Mouse (Mus musculus) effector memory CD4-positive, alpha-beta T cell, adult 5 months (primary cell): ENCODE data around the gene Tmem143. TPM values are rescaled to one million over a fixed set of nuclear protein-coding genes. Genes with fewer than 3 reads are reported as not detected.

Experiments
- polyA plus RNA-seq: library from polyadenylated mRNA; unstranded; fragments of 100-300 nt; shearing (Covaris generic); gene quantifications from one replicate; pipeline ENCODE4 v1.2.1, GENCODE M21; 2017

Gene Tmem143
- polyA plus RNA-seq: 5.3 TPM

DNA sequence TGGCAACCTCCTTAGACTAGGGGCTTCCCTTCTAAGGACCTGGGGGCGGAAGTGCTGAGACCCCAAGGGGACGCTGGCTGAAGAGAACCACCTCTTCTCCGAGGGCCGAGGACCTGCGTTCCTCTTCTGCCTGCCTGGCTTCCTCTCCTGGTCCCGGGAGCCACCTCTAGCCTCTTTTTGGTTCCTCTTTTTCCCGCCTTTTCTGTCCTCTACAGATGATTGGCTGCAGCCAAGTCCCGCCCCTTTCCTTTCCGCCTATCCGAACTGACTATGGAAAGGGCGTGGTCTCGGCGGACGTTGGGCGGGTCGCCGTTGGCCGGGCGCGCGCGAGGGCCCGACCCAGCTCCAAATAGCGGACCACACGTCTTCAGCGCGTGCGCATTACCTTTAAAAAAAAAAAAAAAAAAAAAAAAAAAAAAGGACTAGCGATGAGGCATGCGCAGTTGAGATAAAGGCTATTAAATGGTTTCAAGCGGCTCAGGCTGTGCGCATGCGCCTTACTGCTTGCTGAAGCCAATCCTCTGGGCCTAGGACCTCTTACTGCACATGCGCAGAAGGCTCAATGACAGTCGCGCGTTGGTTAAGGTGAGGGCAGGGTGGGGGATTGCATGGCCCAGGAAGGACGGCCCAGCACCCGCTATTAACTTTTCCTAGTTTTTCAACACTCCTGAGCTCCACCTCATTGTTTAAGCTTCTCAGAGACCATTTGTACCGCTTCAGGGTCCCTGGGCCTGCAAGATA is at the start of gene Tmem143, which contains the start of gene Syngr4:
Gene Tmem143 (plus strand): TSS at position 425 of the 741 bp plus-strand sequence.
Gene Syngr4 (minus strand): TSS at position 198 of the 741 bp plus-strand sequence.

GRCm38 (mm10) chr7:45872624-45873023 is 24.1 kb upstream of the Tmem143 start, which contains the start of gene Kdelr1:
Gene Kdelr1, plus strand, starts transcription at chr7:45872772.

DNA sequence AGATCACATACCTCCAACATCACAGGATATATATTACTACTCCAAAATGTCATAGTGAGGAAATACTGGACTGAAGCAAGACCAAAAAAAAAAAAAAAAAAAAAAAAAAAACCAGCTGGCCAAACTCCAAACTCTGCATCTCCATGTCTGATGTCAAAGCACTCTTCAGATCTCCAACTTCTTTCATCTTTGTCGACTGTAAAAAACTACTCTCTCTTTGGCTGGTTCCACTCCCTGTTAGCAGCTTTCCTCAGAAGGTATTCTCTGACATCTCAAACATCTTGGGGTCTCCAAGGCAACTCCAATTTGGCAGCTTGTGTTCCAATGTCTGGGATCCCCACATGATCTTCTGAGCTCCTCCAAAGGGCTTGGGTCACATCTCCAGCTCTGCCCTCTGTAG is 18.5 kb upstream of the Tmem143 start, which contains the start of gene Grin2d:
Gene Grin2d (minus strand): TSS at position 101 of the 400 bp plus-strand sequence.

DNA sequence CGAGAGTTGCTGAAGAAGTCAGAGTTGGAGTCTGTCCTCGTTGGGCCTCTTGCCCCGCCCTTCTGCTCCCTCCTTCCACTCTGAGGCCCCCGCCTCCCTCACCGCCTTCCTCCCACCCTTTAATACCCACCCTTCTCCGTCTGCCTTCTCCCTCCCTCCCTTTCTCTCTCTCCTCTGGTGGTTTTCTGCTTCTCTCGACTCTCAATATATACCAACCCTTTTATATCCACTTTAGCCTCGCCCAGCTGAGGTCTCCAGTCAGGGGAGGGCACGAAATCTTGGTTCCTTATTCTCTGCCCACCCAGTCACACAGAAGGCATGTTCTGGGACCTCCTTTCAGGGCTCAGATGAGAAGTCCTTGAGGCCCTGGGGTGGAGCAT is 24.5 kb downstream of the Tmem143 start, which contains the start of gene Emp3:
Gene Emp3 (minus strand): TSS at position 163 of the 380 bp plus-strand sequence.

DNA sequence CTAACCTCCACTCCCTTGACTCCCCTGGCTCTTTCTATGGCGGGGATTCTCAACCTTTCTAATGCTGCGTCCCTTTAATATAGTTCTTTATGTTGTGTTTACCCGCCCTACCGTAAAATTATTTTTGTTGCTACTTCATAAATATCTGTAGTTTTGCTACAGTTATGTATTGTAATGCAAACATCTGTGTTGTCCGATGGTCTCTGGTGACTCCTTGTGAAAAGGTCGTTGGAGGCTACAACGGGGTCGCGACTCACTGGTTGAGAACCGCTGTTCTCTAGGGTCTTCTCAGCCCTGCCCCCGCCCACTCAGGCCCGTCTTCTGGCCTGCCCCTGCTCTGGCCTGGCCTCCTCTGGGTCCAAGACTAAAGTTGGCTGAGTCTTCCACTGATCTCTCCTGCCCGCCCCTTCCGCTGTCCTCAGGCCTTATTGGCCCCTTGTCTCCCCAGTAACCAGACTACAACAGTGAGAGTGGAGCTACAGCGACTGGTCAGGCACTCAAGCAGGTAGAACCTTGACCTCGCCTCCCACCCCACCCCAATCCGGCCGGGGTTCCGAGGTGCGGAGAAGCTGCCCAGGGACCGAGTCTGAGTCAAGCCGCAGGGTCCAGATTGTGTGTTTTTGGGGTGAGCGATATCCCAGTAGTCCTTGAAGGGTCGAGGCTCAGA is 27.2 kb downstream of the Tmem143 start, which contains the start of gene Ccdc114:
Gene Ccdc114 (plus strand): TSS at position 311 of the 667 bp plus-strand sequence.

Other genes starting within 250 kb of the Tmem143 start
- not detected for gene Fut2, start 230.5 kb upstream of the Tmem143 start, polyA plus RNA-seq
- not detected for gene Ntn5, start 212.9 kb upstream of the Tmem143 start, polyA plus RNA-seq
- gene Sec1, start 202.5 kb upstream of the Tmem143 start, polyA plus RNA-seq: not detected
- gene Car11, start 197.1 kb upstream of the Tmem143 start, polyA plus RNA-seq: 1.7 TPM
- 13.8 TPM for gene Dbp, start 191.9 kb upstream of the Tmem143 start, polyA plus RNA-seq
- gene Rpl18, start 181.5 kb upstream of the Tmem143 start, polyA plus RNA-seq: 1,532 TPM
- 23.7 TPM for gene Sphk2, start 178.9 kb upstream of the Tmem143 start, polyA plus RNA-seq
- not detected for gene Fam83e, start 175.7 kb upstream of the Tmem143 start, polyA plus RNA-seq
- gene Spaca4, start 171.1 kb upstream of the Tmem143 start, polyA plus RNA-seq: not detected
- 0.21 TPM for gene Lmtk3, start 113.2 kb upstream of the Tmem143 start, polyA plus RNA-seq
- 11.7 TPM for gene Sult2b1, start 112.3 kb upstream of the Tmem143 start, polyA plus RNA-seq
- 142 TPM for gene Cyth2, start 82.4 kb upstream of the Tmem143 start, polyA plus RNA-seq
- not detected for gene Kcnj14, start 72.2 kb upstream of the Tmem143 start, polyA plus RNA-seq
- gene Grwd1, start 66.0 kb upstream of the Tmem143 start, polyA plus RNA-seq: 34.5 TPM
- 51.6 TPM for gene Kdelr1, start 24.2 kb upstream of the Tmem143 start, polyA plus RNA-seq
- 0.47 TPM for gene Grin2d, start 18.6 kb upstream of the Tmem143 start, polyA plus RNA-seq
- gene Syngr4, start 227 bp upstream of the Tmem143 start, polyA plus RNA-seq: not detected
- gene Emp3, start 24.5 kb downstream of the Tmem143 start, polyA plus RNA-seq: 293 TPM
- 1.3 TPM for gene Ccdc114, start 27.1 kb downstream of the Tmem143 start, polyA plus RNA-seq
- not detected for gene Abcc6, start 133.4 kb downstream of the Tmem143 start, polyA plus RNA-seq
- 19.9 TPM for gene Nomo1, start 136.8 kb downstream of the Tmem143 start, polyA plus RNA-seq
- gene Kcnj11, start 203.8 kb downstream of the Tmem143 start, polyA plus RNA-seq: not detected